Mouse (Mus musculus) ES-Bruce4 (cell line): ENCODE results near the gene Zfp697. TPM values are rescaled to one million over a fixed set of nuclear protein-coding genes. Genes with fewer than 3 reads are reported as not detected.

Experiments
- H3K27ac ChIP-seq: 2 replicates; pipeline ENCODE4 v1.5.1; 2012; ENCODE audit warnings: low read length, inconsistent platforms; ENCODE audit not compliant: insufficient read depth
- H3K27me3 ChIP-seq: 2 replicates; pipeline ENCODE4 v1.6.1; 2012; ENCODE audit warnings: mild to moderate bottlenecking, low read length, inconsistent platforms; ENCODE audit not compliant: control insufficient read depth, poor library complexity, insufficient read depth, severe bottlenecking
- H3K36me3 ChIP-seq: 2 replicates; pipeline ENCODE4 v1.6.1; 2012; ENCODE audit warnings: inconsistent platforms, mild to moderate bottlenecking, low read length, moderate library complexity; ENCODE audit not compliant: control insufficient read depth, poor library complexity, insufficient read depth, severe bottlenecking
- H3K4me1 ChIP-seq: one replicate; pipeline ENCODE4 v1.8.1; 2011; ENCODE audit warnings: low read length; ENCODE audit not compliant: control insufficient read depth, insufficient read depth
- H3K4me3 ChIP-seq: 2 replicates; pipeline ENCODE4 v1.5.1; 2011; ENCODE audit warnings: low read depth, mild to moderate bottlenecking, low read length
- H3K9ac ChIP-seq: 2 replicates; pipeline ENCODE4 v1.6.1; 2012; ENCODE audit warnings: low read depth, mild to moderate bottlenecking, inconsistent platforms; ENCODE audit not compliant: poor library complexity, severe bottlenecking
- H3K9me3 ChIP-seq: replicated peaks from 2 replicates; pipeline ENCODE4 v1.6.1; 2012; ENCODE audit warnings: mild to moderate bottlenecking, low read length, inconsistent platforms; ENCODE audit not compliant: control insufficient read depth, poor library complexity, insufficient read depth, severe bottlenecking
- CTCF ChIP-seq: IDR thresholded peaks from one replicate; pipeline ENCODE4 v1.8.1; 2011; ENCODE audit warnings: low read depth, low read length
- EP300 ChIP-seq: IDR thresholded peaks from 2 replicates; pipeline ENCODE4 v1.6.1; 2011; ENCODE audit warnings: low read depth, low read length; ENCODE audit not compliant: insufficient read depth
- POLR2A ChIP-seq: IDR thresholded peaks from one replicate; pipeline ENCODE4 v1.8.1; 2011; ENCODE audit warnings: low read length; ENCODE audit not compliant: insufficient read depth
- polyA plus RNA-seq: library from polyadenylated mRNA; stranded (reverse); fragments of >200 nt; gene quantifications from 2 replicates; pipeline ENCODE4 v1.2.4, GENCODE M21; 2011; ENCODE audit warnings: low read depth; ENCODE audit not compliant: missing spikeins, insufficient read depth, insufficient read length

Gene Zfp697
- polyA plus RNA-seq, 1 experiment = 8.2 TPM

- TF ChIP-seq POLR2A = no peak
- TF ChIP-seq EP300 = no peak
- TF ChIP-seq CTCF = no peak
- no peak overlapping the region for H3K9ac ChIP-seq
Measured at GRCm38 (mm10) chr3:98764155-98764554, 381.9 kb downstream of the Zfp697 start.

DNA sequence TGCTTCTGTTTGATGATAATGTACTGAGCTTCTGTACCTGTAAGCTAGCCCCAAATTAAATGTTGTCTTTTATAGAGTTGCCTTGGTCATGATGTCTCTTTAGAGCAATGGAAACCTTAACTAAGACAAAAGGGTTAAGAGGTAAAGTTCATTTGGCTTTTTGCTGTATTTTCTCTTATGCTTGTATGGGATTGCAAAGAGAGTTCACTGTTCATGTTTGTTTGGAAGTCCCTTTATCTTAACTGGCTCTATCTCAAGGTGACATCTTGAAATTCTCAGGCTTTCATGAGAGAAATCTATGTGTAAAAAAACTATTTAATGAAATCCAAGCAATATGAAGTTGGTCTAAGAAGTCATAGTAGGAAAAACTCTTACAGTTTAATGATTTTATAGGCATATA lies 398.7 kb downstream of the Zfp697 start:
- Histone ChIP-seq H3K4me3 (no peak overlapping the region), H3K36me3 (no peaks in the 10 kb centered on the region), H3K27me3 (no peaks in the 10 kb centered on the region), H3K4me1 (no peaks in the 10 kb centered on the region), H3K9me3 (no peaks in the 10 kb centered on the region), H3K9ac (no peak overlapping the region), H3K27ac (no peak overlapping the region)
- TF ChIP-seq CTCF (no peak), EP300 (no peak), POLR2A (no peak)

More at GRCm38 (mm10) chr3:98764155-98764554, 381.9 kb downstream of the Zfp697 start:
- H3K36me3 ChIP-seq = no peaks in the 10 kb centered on the region
- no peaks in the 10 kb centered on the region for H3K4me1 ChIP-seq
- H3K4me3 ChIP-seq = no peak overlapping the region
- no peaks in the 10 kb centered on the region for H3K27me3 ChIP-seq
- H3K27ac ChIP-seq = no peak overlapping the region
- H3K9me3 ChIP-seq = no peaks in the 10 kb centered on the region

DNA sequence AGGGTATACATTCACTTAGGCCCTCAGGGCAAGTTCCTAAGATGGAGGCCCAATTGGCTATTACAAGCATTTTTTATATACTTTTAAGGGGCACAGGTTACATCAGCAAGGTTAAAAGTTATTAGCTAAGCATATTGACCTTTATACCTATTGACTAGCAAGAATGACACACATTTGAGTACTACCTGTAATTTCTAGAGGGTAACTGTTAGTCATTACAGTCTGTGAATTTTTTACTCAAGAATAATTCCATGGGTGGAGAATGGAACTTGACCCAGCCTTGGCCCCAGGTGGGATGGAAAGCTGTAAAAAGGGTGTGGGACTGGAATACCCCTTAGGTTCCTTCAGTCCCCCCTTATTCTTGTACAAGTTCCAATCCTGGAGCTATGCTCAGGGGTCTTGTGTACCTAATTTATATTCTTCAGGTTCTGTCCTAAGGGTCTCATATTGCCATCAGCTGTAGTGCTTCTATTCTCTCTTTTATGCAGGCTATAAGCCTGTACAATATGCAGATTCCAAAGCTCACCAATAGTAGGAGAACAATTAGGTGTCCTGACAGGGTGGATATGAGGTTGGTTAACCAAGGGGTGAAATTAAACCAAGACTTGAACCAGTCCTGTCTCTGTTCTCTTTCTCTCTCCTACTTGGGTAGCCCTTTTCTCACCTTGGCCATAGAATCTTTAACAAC lies 400.1 kb downstream of the Zfp697 start:
- TF ChIP-seq EP300 = no peak
- no peak for TF ChIP-seq POLR2A
- TF ChIP-seq CTCF = no peak
- Histone ChIP-seq H3K36me3 (no peaks in the 10 kb centered on the region), H3K9me3 (no peaks in the 10 kb centered on the region), H3K9ac (no peak overlapping the region), H3K4me3 (no peak overlapping the region), H3K4me1 (no peaks in the 10 kb centered on the region), H3K27ac (no peak overlapping the region), H3K27me3 (no peaks in the 10 kb centered on the region)

- no peaks in the 10 kb centered on the region for H3K36me3 ChIP-seq
- no peaks in the 10 kb centered on the region for H3K27me3 ChIP-seq
- H3K9ac ChIP-seq = no peak overlapping the region
- TF ChIP-seq POLR2A (no peak), EP300 (no peak), CTCF (no peak)
- H3K9me3 ChIP-seq = no peaks in the 10 kb centered on the region
- no peaks in the 10 kb centered on the region for H3K4me1 ChIP-seq
- H3K27ac ChIP-seq = no peak overlapping the region
- no peak overlapping the region for H3K4me3 ChIP-seq
Measured at GRCm38 (mm10) chr3:98786551-98786950, 404.3 kb downstream of the Zfp697 start.

Other genes with a start within 250 kb of the Zfp697 start
- not detected in 2 replicates for gene Adam30, start 221.8 kb upstream of the Zfp697 start, polyA plus RNA-seq
- not detected in 2 replicates for gene Reg4, start 160.3 kb upstream of the Zfp697 start, polyA plus RNA-seq
- gene Hmgcs2, start 102.0 kb upstream of the Zfp697 start, polyA plus RNA-seq = not detected in 2 replicates
- 118 and 125 TPM in 2 replicates for gene Phgdh, start 42.5 kb upstream of the Zfp697 start, polyA plus RNA-seq
- not detected in 2 replicates for gene Gm4450, start 74.7 kb downstream of the Zfp697 start, polyA plus RNA-seq
- gene Hsd3b4, start 128.1 kb downstream of the Zfp697 start, polyA plus RNA-seq = not detected in 2 replicates
- gene Gm10681, start 206.3 kb downstream of the Zfp697 start, polyA plus RNA-seq = not detected in 2 replicates
- gene Hsd3b5, start 247.8 kb downstream of the Zfp697 start, polyA plus RNA-seq = not detected in 2 replicates